Mouse (Mus musculus) forebrain, embryonic 14.5 days (tissue): ENCODE results near the gene Wnt3a. TPM values are rescaled to one million over a fixed set of nuclear protein-coding genes. Genes with fewer than 3 reads are reported as not detected.

Source experiments
- ATAC-seq: fragments of 200-750 bp; cut with Nextera tagmentation; 2 replicates; pipeline ENCODE4 v1.8.0; 2017; ENCODE audit warnings: mild to moderate bottlenecking, moderate library complexity
- DNase-seq: peaks from one replicate; pipeline ENCODE4 v3.0.0-alpha.2; 2015; ENCODE audit warnings: low spot score
- H3K27ac ChIP-seq: fragments of 300-500 bp; sonication (generic); 2 replicates; pipeline ENCODE4 v1.5.1; 2014; ENCODE audit warnings: low read depth, mild to moderate bottlenecking, control low read depth, low read length, moderate library complexity
- H3K27me3 ChIP-seq: fragments of 300-500 bp; sonication (generic); replicated peaks from 2 replicates; pipeline ENCODE4 v1.6.1; 2014; ENCODE audit warnings: low read length, control low read depth, mixed read lengths; ENCODE audit not compliant: control insufficient read depth, insufficient read depth
- H3K36me3 ChIP-seq: fragments of 300-500 bp; sonication (generic); 2 replicates; pipeline ENCODE4 v1.6.1; 2014; ENCODE audit warnings: low read length, control low read depth; ENCODE audit not compliant: control insufficient read depth, insufficient read depth
- H3K4me1 ChIP-seq: fragments of 300-500 bp; sonication (generic); 2 replicates; pipeline ENCODE4 v1.6.1; 2014; ENCODE audit warnings: antibody characterized with exemption, low read length, control low read depth; ENCODE audit not compliant: control insufficient read depth, insufficient read depth
- H3K4me2 ChIP-seq: fragments of 300-500 bp; sonication (generic); 2 replicates; pipeline ENCODE4 v1.6.1; 2014; ENCODE audit warnings: mild to moderate bottlenecking, control low read depth, low read length
- H3K4me3 ChIP-seq: fragments of 300-500 bp; sonication (generic); 2 replicates; pipeline ENCODE4 v1.5.1; 2014; ENCODE audit warnings: low read depth, low read length, control low read depth
- H3K9ac ChIP-seq: fragments of 300-500 bp; sonication (generic); 2 replicates; pipeline ENCODE4 v1.6.1; 2014; ENCODE audit warnings: mild to moderate bottlenecking, low read length, control low read depth, moderate library complexity
- H3K9me3 ChIP-seq: fragments of 300-500 bp; sonication (generic); replicated peaks from 2 replicates; pipeline ENCODE4 v1.6.1; 2016; ENCODE audit warnings: low read length, control low read depth, mixed read lengths; ENCODE audit not compliant: control insufficient read depth
- WGBS: fragments of 180-500 bp; shearing (Covaris S2); extraction: QIAGEN DNeasy Blood & Tissue Kit; methylation state at CpG from one replicate; pipeline ENCODE4 v1.1.7; 2014; 5-methylcytosine and 5-hydroxymethylcytosine counted together
- polyA plus RNA-seq: library from polyadenylated mRNA; unstranded; fragments of >200 nt; fragmentation: Nextera tagmentation; extraction: Ambion mirVana; gene quantifications from 2 replicates; pipeline ENCODE4 v1.2.1, GENCODE M21; 2014

The Wnt3a gene
- polyA plus RNA-seq, 1 experiment from 2014 or later: 1.1 TPM

GRCm38 (mm10) chr11:59330560-59330959, 40.0 kb upstream of the Wnt3a start:
- WGBS: 46% methylated on average over 5 of the region's 5 CpGs
- ATAC-seq: 0 out of 2 replicates have a peak, but pooled peaks have one; percentile 29
- H3K9me3 ChIP-seq: no peaks in the 10 kb centered on the region

GRCm38 (mm10) chr11:59329616-59330015, 39.1 kb upstream of the Wnt3a start:
- H3K4me3 ChIP-seq: no peak overlapping the region
- peak; percentile 29; the same call in 1 of the 2 replicates for ATAC-seq
- no peaks in the 10 kb centered on the region for H3K27me3 ChIP-seq
- no peak overlapping the region for H3K9ac ChIP-seq
- H3K27ac ChIP-seq: peak overlapping the region; percentile 11; the same call in 1 of the 2 replicates
- H3K36me3 ChIP-seq: no peaks in the 10 kb centered on the region
- peak; percentile 45 for DNase-seq
- no peaks in the 10 kb centered on the region for H3K9me3 ChIP-seq
- no peaks in the 10 kb centered on the region; the same call in 1 of the 2 replicates for H3K4me1 ChIP-seq
- no peak overlapping the region for H3K4me2 ChIP-seq
- WGBS: 4% methylated on average over 6 of the region's 6 CpGs

More at GRCm38 (mm10) chr11:59330560-59330959, 40.0 kb upstream of the Wnt3a start:
- Histone ChIP-seq H3K4me2 (no peak overlapping the region), H3K4me3 (no peak overlapping the region), H3K27me3 (no peaks in the 10 kb centered on the region), H3K4me1 (no peaks in the 10 kb centered on the region; the same call in 1 of the 2 replicates), H3K27ac (no peak overlapping the region), H3K36me3 (no peaks in the 10 kb centered on the region), H3K9ac (no peak overlapping the region)
- peak; percentile 65 for DNase-seq

DNA sequence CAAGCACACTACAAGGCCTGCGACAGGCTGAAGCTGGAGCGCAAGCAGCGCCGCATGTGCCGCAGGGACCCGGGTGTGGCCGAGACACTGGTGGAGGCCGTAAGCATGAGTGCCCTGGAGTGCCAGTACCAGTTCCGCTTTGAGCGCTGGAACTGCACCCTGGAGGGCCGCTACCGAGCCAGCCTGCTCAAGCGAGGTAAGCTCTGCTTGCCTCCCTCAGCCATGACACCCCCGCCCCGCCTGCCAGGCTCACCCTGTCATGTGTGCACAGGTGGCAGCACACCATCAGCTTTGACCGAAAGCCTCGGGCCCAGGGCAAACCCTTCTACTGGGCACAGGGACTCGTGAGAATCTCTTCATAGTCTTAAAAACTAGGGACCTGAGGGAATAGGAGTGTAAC, 37.1 kb upstream of the Wnt3a start:
- Histone ChIP-seq H3K9me3 (no peaks in the 10 kb centered on the region), H3K4me2 (no peak overlapping the region), H3K4me3 (no peak overlapping the region), H3K27ac (no peak overlapping the region), H3K4me1 (no peaks in the 10 kb centered on the region; the same call in 1 of the 2 replicates), H3K36me3 (no peaks in the 10 kb centered on the region), H3K9ac (no peak overlapping the region), H3K27me3 (no peaks in the 10 kb centered on the region)
- no peak for DNase-seq
- ATAC-seq: no peak
- WGBS: 83% methylated on average over 18 of the region's 18 CpGs

GRCm38 (mm10) chr11:59324777-59325176, 34.2 kb upstream of the Wnt3a start:
- Histone ChIP-seq H3K36me3 (no peaks in the 10 kb centered on the region), H3K4me2 (no peak overlapping the region), H3K4me1 (no peaks in the 10 kb centered on the region), H3K27me3 (no peaks in the 10 kb centered on the region), H3K27ac (no peak overlapping the region), H3K9ac (no peak overlapping the region), H3K4me3 (no peak overlapping the region), H3K9me3 (no peaks in the 10 kb centered on the region)
- ATAC-seq (no peak), DNase-seq (no peak)
- 72% methylated on average over 5 of the region's 5 CpGs for WGBS

DNA sequence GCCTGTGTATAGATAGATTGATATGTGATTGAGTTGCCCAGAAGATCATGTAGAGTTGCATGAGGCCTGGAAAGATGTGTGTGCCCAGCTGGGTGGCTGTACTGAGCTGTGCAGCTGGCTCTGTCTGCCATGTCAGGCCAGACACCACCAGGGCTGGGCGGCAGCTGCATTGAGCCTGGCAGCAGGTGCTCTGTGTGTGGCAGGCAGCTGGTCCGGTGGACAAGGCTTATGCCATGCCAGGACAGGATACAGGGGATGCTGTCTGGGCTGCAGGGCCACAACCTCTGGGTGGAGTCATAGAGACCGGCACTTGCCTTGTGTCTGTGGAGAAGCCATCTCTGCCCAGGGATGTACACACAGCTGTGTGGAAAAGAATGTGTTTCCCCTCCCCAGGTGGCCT, 32.4 kb upstream of the Wnt3a start:
- 81% methylated on average over 3 of the region's 3 CpGs for WGBS
- DNase-seq: no peak
- no peak for ATAC-seq
- Histone ChIP-seq H3K9me3 (no peaks in the 10 kb centered on the region), H3K4me1 (no peaks in the 10 kb centered on the region), H3K36me3 (no peaks in the 10 kb centered on the region), H3K4me2 (no peak overlapping the region), H3K27ac (no peak overlapping the region), H3K9ac (no peak overlapping the region), H3K4me3 (no peak overlapping the region), H3K27me3 (no peaks in the 10 kb centered on the region)

DNA sequence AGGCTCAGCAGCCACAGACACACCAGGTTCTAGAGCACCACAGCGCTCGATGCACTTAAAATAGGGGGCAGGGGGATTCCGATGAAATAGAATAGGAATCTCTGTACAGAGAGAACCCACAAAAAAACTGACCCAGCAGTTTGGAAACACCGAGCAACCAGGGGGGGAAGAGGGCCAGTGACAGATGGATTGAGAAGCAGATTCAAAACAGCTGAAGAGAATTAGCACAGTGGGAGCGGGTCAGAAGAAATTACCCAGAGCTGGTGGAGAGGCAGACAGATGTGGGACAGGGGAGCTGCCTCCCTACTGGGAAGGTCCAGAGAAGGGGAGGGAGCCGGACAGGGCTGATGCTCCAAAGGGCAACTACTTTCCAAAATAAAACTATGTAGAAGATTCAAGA, 26.0 kb upstream of the Wnt3a start:
- WGBS: 75% methylated on average over 6 of the region's 6 CpGs
- ATAC-seq (no peak), DNase-seq (no peak)

GRCm38 (mm10) chr11:59313944-59314343, 23.4 kb upstream of the Wnt3a start:
- Histone ChIP-seq H3K4me2 (no peak overlapping the region), H3K4me1 (peaks cover 6% of the 10 kb centered on the region; the same call in 1 of the 2 replicates), H3K27ac (no peak overlapping the region), H3K9me3 (no peaks in the 10 kb centered on the region), H3K27me3 (0 out of 2 replicates have a peak, but pooled peaks cover 3% of the 10 kb centered on the region), H3K4me3 (no peak overlapping the region), H3K9ac (no peak overlapping the region), H3K36me3 (no peaks in the 10 kb centered on the region)
- no peak for DNase-seq
- ATAC-seq: no peak
- WGBS: 68% methylated on average over 11 of the region's 11 CpGs

More for the DNA sequence above, 26.0 kb upstream of the Wnt3a start:
- Histone ChIP-seq H3K36me3 (no peaks in the 10 kb centered on the region), H3K9me3 (no peaks in the 10 kb centered on the region), H3K4me3 (no peak overlapping the region), H3K4me2 (no peak overlapping the region), H3K4me1 (no peaks in the 10 kb centered on the region), H3K9ac (no peak overlapping the region), H3K27ac (no peak overlapping the region), H3K27me3 (no peaks in the 10 kb centered on the region)

DNA sequence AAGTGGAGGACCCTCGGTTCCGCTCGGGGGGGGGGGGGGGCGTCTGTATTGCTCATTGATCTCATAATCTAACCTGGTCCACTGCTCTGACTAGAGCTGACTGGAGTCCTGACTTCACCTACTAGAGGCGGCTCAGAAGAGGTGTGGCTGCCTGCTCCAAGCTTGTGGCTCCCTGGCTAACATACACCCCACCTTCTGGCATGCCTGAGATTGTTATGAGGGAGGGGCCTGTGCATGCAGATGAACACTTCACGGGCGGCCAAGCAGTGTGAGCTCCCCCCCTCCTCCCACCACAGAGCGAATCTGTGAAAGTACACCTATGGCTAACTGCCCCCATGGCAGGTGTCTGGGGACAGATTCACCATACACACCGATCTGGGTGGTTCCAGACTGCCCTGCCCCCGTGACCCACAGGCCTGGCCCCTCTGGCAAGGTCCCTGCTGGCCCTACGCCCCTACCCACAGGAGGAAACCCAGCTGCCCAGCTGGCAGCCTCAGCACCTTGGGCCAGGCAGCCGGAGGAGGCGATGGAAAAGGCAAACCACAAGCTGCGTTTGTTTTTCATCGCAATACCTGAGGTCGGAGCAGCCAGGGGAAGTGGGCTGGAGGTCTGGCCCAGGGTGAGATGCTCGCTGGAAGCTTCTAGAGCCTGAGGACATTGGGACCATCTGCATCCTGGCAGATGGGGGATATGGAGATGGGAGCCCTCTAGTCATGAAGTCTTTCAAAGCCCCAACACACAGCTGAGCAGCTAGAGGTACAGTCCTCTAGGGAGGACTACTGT, 22.7 kb upstream of the Wnt3a start:
- Histone ChIP-seq H3K9me3 (no peaks in the 10 kb centered on the region), H3K27ac (no peak overlapping the region), H3K9ac (no peak overlapping the region), H3K4me1 (peaks cover 6% of the 10 kb centered on the region; the same call in 1 of the 2 replicates), H3K4me3 (no peak overlapping the region), H3K4me2 (no peak overlapping the region), H3K27me3 (peaks cover 9% of the 10 kb centered on the region), H3K36me3 (no peaks in the 10 kb centered on the region)
- DNase-seq (no peak), ATAC-seq (no peak)
- whole genome bisulfite sequencing: 68% methylated on average over 17 of the region's 17 CpGs

- no peaks in the 10 kb centered on the region for H3K36me3 ChIP-seq
- no peak overlapping the region for H3K9ac ChIP-seq
- no peak overlapping the region for H3K4me3 ChIP-seq
- peaks cover 16% of the 10 kb centered on the region for H3K27me3 ChIP-seq
- H3K27ac ChIP-seq: no peak overlapping the region
- H3K4me1 ChIP-seq: peaks cover 9% of the 10 kb centered on the region; the same call in 1 of the 2 replicates
- H3K4me2 ChIP-seq: no peak overlapping the region
- 56% methylated on average over 8 of the region's 8 CpGs for WGBS
- no peaks in the 10 kb centered on the region for H3K9me3 ChIP-seq
- ATAC-seq: no peak
- no peak for DNase-seq
Measured at GRCm38 (mm10) chr11:59312501-59312900, 21.9 kb upstream of the Wnt3a start.
